Mouse (Mus musculus) limb, embryonic 14.5 days (tissue): ENCODE results near the gene Fxr2. TPM values are rescaled to one million over a fixed set of nuclear protein-coding genes. Genes with fewer than 3 reads are reported as not detected.

Experiments
- ATAC-seq: fragments of 200-750 bp; cut with Nextera tagmentation; 2 replicates; pipeline ENCODE4 v1.8.0; 2017; ENCODE audit warnings: low read depth, moderate number of reproducible peaks, moderate TSS enrichment; ENCODE audit not compliant: low FRiP score
- DNase-seq: peaks from one replicate; pipeline ENCODE4 v3.0.0-alpha.2; 2015; ENCODE audit warnings: low spot score
- H3K27ac ChIP-seq: fragments of 300-500 bp; sonication (generic); replicated peaks from 2 replicates; pipeline ENCODE4 v1.5.1; 2014; ENCODE audit warnings: low read depth, mild to moderate bottlenecking, low read length, moderate library complexity, mixed read lengths
- H3K27me3 ChIP-seq: fragments of 300-500 bp; sonication (generic); 2 replicates; pipeline ENCODE4 v1.6.1; 2014; ENCODE audit warnings: low read length, mixed read lengths; ENCODE audit not compliant: control insufficient read depth, insufficient read depth
- H3K36me3 ChIP-seq: fragments of 300-500 bp; sonication (generic); 2 replicates; pipeline ENCODE4 v1.6.1; 2014; ENCODE audit warnings: mild to moderate bottlenecking, low read length, moderate library complexity, mixed read lengths; ENCODE audit not compliant: control insufficient read depth, insufficient read depth
- H3K4me1 ChIP-seq: fragments of 300-500 bp; sonication (generic); 2 replicates; pipeline ENCODE4 v1.6.1; 2014; ENCODE audit warnings: antibody characterized with exemption, low read length, mixed read lengths; ENCODE audit not compliant: control insufficient read depth, insufficient read depth
- H3K4me2 ChIP-seq: fragments of 300-500 bp; sonication (generic); replicated peaks from 2 replicates; pipeline ENCODE4 v1.6.1; 2014; ENCODE audit warnings: low read depth, mild to moderate bottlenecking, low read length, moderate library complexity; ENCODE audit not compliant: severe bottlenecking
- H3K4me3 ChIP-seq: fragments of 300-500 bp; sonication (generic); replicated peaks from 2 replicates; pipeline ENCODE4 v1.5.1; 2014; ENCODE audit warnings: low read length
- H3K9ac ChIP-seq: fragments of 300-500 bp; sonication (generic); 2 replicates; pipeline ENCODE4 v1.6.1; 2014; ENCODE audit warnings: mild to moderate bottlenecking, low read depth, low read length, moderate library complexity; ENCODE audit not compliant: severe bottlenecking
- H3K9me3 ChIP-seq: fragments of 300-500 bp; sonication (generic); 2 replicates; pipeline ENCODE4 v1.6.1; 2016; ENCODE audit warnings: low read length; ENCODE audit not compliant: control insufficient read depth
- POLR2A ChIP-seq: fragments of 200-500 bp; IDR thresholded peaks from 2 replicates; pipeline ENCODE4 v1.8.0; 2012; ENCODE audit warnings: inconsistent platforms, mild to moderate bottlenecking, moderate library complexity, borderline replicate concordance; ENCODE audit not compliant: insufficient read depth, insufficient read length; ENCODE audit errors: extremely low read depth
- WGBS: fragments of 180-500 bp; shearing (Covaris S2); extraction: QIAGEN DNeasy Blood & Tissue Kit; methylation state at CpG from one replicate; pipeline ENCODE4 v1.1.7; 2014; 5-methylcytosine and 5-hydroxymethylcytosine counted together
- polyA plus RNA-seq, 2 experiments: library from polyadenylated mRNA; depleted of rRNA in 1 of 2; stranded (reverse) in 1 of 2; unstranded in 1 of 2; fragments of >200 nt; fragmentation: Nextera tagmentation in 1 of 2; extraction: Ambion mirVana in 1 of 2; gene quantifications; 2 replicates each; pipeline versions ENCODE4 v1.2.1 to v1.2.3; 2012 to 2014

The Fxr2 gene
- polyA plus RNA-seq, 2 experiments: 28.9 to 125 TPM

DNA sequence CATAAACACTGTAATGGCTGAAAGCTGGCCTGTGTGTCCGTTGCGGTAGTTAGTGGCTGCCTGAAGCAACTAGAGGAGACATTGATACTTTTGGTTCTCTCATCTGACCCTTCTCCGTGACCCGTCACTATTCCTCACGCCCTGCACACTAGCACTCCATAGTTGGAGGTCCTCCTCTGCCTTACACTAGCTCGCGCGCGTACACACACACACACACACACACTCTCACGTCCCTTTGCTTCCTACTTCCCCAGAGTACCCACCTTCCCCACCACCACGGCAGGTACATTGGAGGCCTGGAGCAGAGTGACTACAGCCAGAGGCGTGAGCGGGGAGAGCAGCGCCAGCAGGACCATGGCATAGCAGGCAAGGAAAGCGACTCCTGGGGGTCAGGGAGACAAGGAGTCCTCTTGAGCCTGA, 24.7 kb downstream of the Fxr2 start:
- WGBS: 85% methylated on average over 15 of the region's 15 CpGs
- TF ChIP-seq POLR2A: no peak
- peaks cover 67% of the 10 kb centered on the region for H3K36me3 ChIP-seq

DNA sequence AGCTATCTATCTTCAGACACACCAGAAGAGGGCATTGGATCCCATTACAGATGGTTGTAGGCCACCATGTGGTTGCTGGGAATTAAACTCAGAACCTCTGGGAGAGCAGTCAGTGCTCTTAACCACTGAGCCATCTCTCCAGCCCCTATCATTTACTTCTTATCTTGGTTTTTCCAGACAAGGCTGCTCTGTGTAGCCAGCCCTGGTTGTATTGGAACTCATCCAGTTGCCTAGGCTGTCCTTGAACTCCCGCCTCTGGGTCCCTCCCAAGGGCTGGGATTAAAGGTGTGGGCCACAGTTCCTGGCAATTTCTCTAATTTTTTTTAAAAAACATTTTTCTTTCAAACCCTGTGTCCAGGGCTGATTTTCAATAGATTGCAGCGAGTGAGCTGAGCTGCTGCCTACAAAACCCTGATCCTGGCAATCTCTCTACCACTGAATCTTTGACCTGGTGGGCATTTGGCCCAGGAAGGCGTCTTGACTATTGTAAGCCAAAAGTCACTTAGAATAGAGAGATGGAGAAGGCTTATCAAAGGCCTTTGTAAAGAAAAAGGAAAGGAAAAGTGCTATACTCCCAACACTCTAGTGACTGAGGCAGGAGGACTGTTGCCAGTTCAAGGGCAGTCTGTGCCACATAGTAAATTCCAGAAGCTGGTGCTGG, 28.6 kb downstream of the Fxr2 start:
- Histone ChIP-seq H3K4me2 (peak overlapping the region; percentile 52), H3K4me1 (peaks cover 10% of the 10 kb centered on the region), H3K9me3 (no peaks in the 10 kb centered on the region), H3K4me3 (peak overlapping the region; percentile 54), H3K27ac (peak overlapping the region; percentile 93; the same call in 1 of the 2 replicates), H3K27me3 (no peaks in the 10 kb centered on the region), H3K9ac (peak overlapping the region; percentile 64), H3K36me3 (peaks cover 64% of the 10 kb centered on the region)
- no peak for DNase-seq
- ATAC-seq: no peak
- TF ChIP-seq POLR2A: no peak
- WGBS: 85% methylated on average over 3 of the region's 3 CpGs

More for the DNA sequence above, 24.7 kb downstream of the Fxr2 start:
- DNase-seq (no peak), ATAC-seq (no peak)
- Histone ChIP-seq H3K4me1 (peaks cover 15% of the 10 kb centered on the region), H3K9me3 (no peaks in the 10 kb centered on the region), H3K4me2 (no peak overlapping the region), H3K27ac (no peak overlapping the region), H3K4me3 (no peak overlapping the region), H3K9ac (no peak overlapping the region), H3K27me3 (no peaks in the 10 kb centered on the region)

DNA sequence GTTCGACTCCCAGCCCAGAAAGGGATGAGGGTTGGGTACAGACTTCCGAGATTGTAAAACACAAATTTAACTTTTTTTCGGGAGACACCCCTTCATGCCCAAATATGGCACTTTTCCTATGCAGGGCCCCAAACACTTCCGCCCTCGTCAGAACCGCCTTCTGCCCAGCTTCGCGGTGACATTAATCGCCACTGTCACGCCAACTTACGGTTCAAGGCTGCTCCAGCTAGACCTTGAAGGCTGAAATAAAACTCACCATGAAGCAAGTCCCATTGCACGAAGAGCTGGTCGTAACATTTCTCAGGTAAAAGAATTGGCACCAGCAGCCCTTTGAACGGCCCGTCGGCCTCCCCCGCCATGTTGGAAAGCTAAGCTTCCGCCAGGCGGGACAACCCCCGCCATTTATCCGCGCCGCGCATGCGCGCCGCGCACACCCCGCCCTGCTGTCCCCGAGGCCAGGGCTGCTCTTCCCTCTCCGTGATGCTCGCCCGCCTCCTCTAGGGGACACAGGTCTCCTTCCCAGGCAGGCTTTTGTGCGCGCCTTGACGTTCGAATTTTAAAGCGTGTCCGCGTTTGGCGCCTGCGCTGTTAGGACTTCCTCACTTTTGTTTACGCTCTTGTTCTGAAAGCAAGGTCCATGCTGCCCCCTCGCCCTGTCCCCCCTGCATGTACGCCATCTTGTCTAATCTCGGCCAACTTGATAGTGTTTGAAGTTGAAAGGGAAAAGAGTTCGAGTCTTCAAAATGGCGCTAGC, 29.6 kb downstream of the Fxr2 start, which contains the start of gene Mpdu1:
Gene Mpdu1 (minus strand): TSS at position 430 of the 754 bp plus-strand sequence.
- under 1% methylated on average over 48 of the region's 48 CpGs for WGBS
- TF ChIP-seq POLR2A: peak; percentile 90; the same call in 1 of the 2 replicates
- H3K36me3 ChIP-seq: peaks cover 64% of the 10 kb centered on the region
- no peaks in the 10 kb centered on the region for H3K9me3 ChIP-seq
- DNase-seq (peak; percentile 94), ATAC-seq (peak; percentile 92)
- H3K27me3 ChIP-seq: no peaks in the 10 kb centered on the region
- H3K4me3 ChIP-seq: peak within 1 kb of the TSS; percentile 54
- H3K4me1 ChIP-seq: peaks cover 10% of the 10 kb centered on the region
- H3K27ac ChIP-seq: peak within 1 kb of the TSS; percentile 93
- peak within 1 kb of the TSS; percentile 52 for H3K4me2 ChIP-seq
- H3K9ac ChIP-seq: peak within 1 kb of the TSS; percentile 64

DNA sequence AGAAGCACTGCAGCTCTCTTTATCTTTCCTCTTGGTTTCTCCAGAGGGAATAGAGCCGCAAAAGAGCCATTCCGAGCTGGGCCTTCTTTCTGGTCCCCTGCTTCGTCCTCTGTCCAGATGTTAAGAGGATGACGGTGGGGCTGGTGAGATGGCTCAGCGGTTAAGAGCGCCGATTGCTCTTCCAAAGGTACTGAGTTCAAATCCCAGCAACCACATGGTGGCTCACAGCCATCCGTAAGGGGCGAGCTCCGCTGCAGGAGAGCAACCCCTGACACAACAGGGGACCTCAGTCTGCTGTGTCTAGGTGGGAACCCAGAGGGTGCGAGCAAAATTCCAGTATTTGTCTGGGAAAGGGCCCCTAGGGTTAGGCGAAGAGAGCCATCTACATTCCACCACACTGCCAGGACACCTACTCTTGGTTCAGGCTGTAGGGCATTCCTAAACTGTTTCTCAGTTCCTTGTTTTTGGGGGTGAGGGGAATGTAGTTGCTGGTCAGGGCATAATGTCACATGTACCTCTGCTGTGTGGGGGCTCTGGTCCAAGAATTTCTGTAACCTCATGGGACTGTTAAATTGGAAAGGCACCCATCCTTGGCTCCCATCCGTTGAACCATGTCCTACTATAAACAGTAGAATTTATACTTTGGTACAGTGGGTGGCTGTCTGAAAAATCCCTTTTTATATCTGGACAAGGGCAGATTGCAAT, 30.3 kb downstream of the Fxr2 start:
- no peak for TF ChIP-seq POLR2A
- no peak for DNase-seq

DNA sequence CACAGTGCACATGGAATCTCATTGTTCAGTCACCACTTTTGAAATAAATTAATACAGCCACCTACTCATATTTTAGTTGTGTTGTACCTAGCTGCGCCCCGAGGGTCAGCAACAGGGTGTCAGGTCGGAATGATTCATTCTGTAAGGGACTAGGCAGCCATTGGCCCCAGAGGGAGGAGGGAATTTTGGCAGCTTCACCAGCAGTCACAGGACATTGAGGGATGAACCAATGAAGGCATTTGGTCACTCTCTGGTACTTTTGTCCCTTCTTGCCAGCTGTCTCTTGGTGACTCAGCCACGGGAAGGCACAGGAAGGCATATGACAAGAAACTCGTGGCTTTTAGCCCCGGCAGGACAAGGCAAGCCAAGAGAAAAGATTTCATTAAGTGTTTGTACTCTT, 31.0 kb downstream of the Fxr2 start:
- no peak for TF ChIP-seq POLR2A
- ATAC-seq: no peak
- Histone ChIP-seq H3K4me1 (peaks cover 10% of the 10 kb centered on the region), H3K27me3 (no peaks in the 10 kb centered on the region), H3K9ac (no peak overlapping the region), H3K9me3 (no peaks in the 10 kb centered on the region), H3K27ac (no peak overlapping the region; the same call in 1 of the 2 replicates), H3K36me3 (peaks cover 64% of the 10 kb centered on the region), H3K4me3 (no peak overlapping the region), H3K4me2 (no peak overlapping the region)
- no peak for DNase-seq
- 84% methylated on average over 6 of the region's 6 CpGs for WGBS

More for the DNA sequence above, 30.3 kb downstream of the Fxr2 start:
- no peaks in the 10 kb centered on the region for H3K27me3 ChIP-seq
- no peak for ATAC-seq
- peaks cover 10% of the 10 kb centered on the region for H3K4me1 ChIP-seq
- H3K9ac ChIP-seq: peak overlapping the region; percentile 64
- peaks cover 64% of the 10 kb centered on the region for H3K36me3 ChIP-seq
- WGBS: 71% methylated on average over 13 of the region's 13 CpGs
- peak overlapping the region; percentile 93 for H3K27ac ChIP-seq
- H3K4me2 ChIP-seq: peak overlapping the region; percentile 52
- peak overlapping the region; percentile 54 for H3K4me3 ChIP-seq
- no peaks in the 10 kb centered on the region for H3K9me3 ChIP-seq
